Mouse (Mus musculus): ENCODE measurements around the gene Vmn2r48. TPM values are rescaled to one million over a fixed set of nuclear protein-coding genes. Genes with fewer than 3 reads are reported as not detected.
"Not testable (repeated sequence)": the region's sequence is repeated elsewhere in the genome, so short reads cannot be mapped to it uniquely, and the experiment has no call there.

The Vmn2r48 gene
- total RNA-seq (2021) = not detected
- long read RNA-seq, experiment 1 = 0 reads
- long read RNA-seq, experiment 2 = 0 reads

- intact Hi-C loops (cut with DNase I); DNase-seq: not testable (repeated sequence)
Observed at GRCm38 (mm10) chr7:9953485-9953884, at the start of gene Vmn2r48. Gene Vmn2r48, minus strand, starts transcription at chr7:9953585.

GRCm38 (mm10) chr7:9992157-9992556 is 38.8 kb upstream of the Vmn2r48 start, which contains the start of gene Vmn2r49:
Gene Vmn2r49, minus strand, starts transcription at chr7:9992257.
- intact Hi-C loops (cut with DNase I); DNase-seq: not testable (repeated sequence)

Other genes starting within 250 kb of the Vmn2r48 start
- not detected for gene Vmn2r46, start 183.0 kb downstream of the Vmn2r48 start, total RNA-seq (2021)
- gene Vmn2r47, start 112.3 kb downstream of the Vmn2r48 start, total RNA-seq (2021) = not detected
- gene Vmn2r49, start 38.7 kb upstream of the Vmn2r48 start, total RNA-seq (2021) = not detected
- gene Vmn2r50, start 99.7 kb upstream of the Vmn2r48 start, total RNA-seq (2021) = not detected
- gene Vmn2r51, start 152.2 kb upstream of the Vmn2r48 start, total RNA-seq (2021) = not detected
- not detected for gene Vmn2r52, start 223.0 kb upstream of the Vmn2r48 start, total RNA-seq (2021)

Measured in heart, postnatal 14 days (tissue).